Mouse (Mus musculus): ENCODE results near the gene Flnb. TPM values are rescaled to one million over a fixed set of nuclear protein-coding genes. Genes with fewer than 3 reads are reported as not detected.

The Flnb gene
- polyA plus RNA-seq, 1 experiment from 2014 or later = 35.0 TPM

GRCm38 (mm10) chr14:7907058-7907457 is 89.3 kb downstream of the Flnb start:
- H3K9me3 ChIP-seq (ENCODE audit: control insufficient read depth, low read length) = no peaks in the 10 kb centered on the region
- no peak overlapping the region for H3K4me3 ChIP-seq (ENCODE audit: low read depth, low read length)
- H3K4me2 ChIP-seq (ENCODE audit: low read depth, severe bottlenecking) = no peak overlapping the region
- H3K4me1 ChIP-seq (ENCODE audit: control insufficient read depth, insufficient read depth, low read length) = 0 out of 2 replicates have a peak, but pooled peaks cover 5% of the 10 kb centered on the region
- H3K9ac ChIP-seq (ENCODE audit: low read length) = no peak overlapping the region
- no peak for DNase-seq (ENCODE audit: low spot score)
- no peaks in the 10 kb centered on the region for H3K27me3 ChIP-seq (ENCODE audit: control insufficient read depth, insufficient read depth, low read length)
- peaks cover 9% of the 10 kb centered on the region; the same call in 1 of the 2 replicates for H3K36me3 ChIP-seq (ENCODE audit: control insufficient read depth, insufficient read depth, low read length)
- no peak overlapping the region for H3K27ac ChIP-seq (replicated peaks; ENCODE audit: low read depth, low read length)
- WGBS = 89% methylated on average over 11 of the region's 11 CpGs
- no peak for ATAC-seq (ENCODE audit: insufficient number of reproducible peaks, low FRiP score, low TSS enrichment, low read depth)

- WGBS = 73% methylated on average over 10 of the region's 10 CpGs
- no peak overlapping the region for H3K9ac ChIP-seq (ENCODE audit: low read length)
- peaks cover 12% of the 10 kb centered on the region for H3K36me3 ChIP-seq (ENCODE audit: control insufficient read depth, insufficient read depth, low read length)
- peaks cover 12% of the 10 kb centered on the region for H3K4me1 ChIP-seq (ENCODE audit: control insufficient read depth, insufficient read depth, low read length)
- H3K9me3 ChIP-seq (ENCODE audit: control insufficient read depth, low read length) = no peaks in the 10 kb centered on the region
- no peak overlapping the region for H3K4me2 ChIP-seq (ENCODE audit: low read depth, severe bottlenecking)
- no peaks in the 10 kb centered on the region for H3K27me3 ChIP-seq (ENCODE audit: control insufficient read depth, insufficient read depth, low read length)
- no peak overlapping the region for H3K4me3 ChIP-seq (ENCODE audit: low read depth, low read length)
- H3K27ac ChIP-seq (replicated peaks; ENCODE audit: low read depth, low read length) = no peak overlapping the region
- ATAC-seq (ENCODE audit: insufficient number of reproducible peaks, low FRiP score, low TSS enrichment, low read depth) (no peak), DNase-seq (ENCODE audit: low spot score) (no peak)
Observed at GRCm38 (mm10) chr14:7909472-7909871, 91.7 kb downstream of the Flnb start.

- no peak for DNase-seq (ENCODE audit: low spot score)
- Histone ChIP-seq H3K9me3 (ENCODE audit: control insufficient read depth, low read length) (no peaks in the 10 kb centered on the region), H3K27ac (replicated peaks; ENCODE audit: low read depth, low read length) (no peak overlapping the region), H3K4me2 (ENCODE audit: low read depth, severe bottlenecking) (no peak overlapping the region), H3K4me3 (ENCODE audit: low read depth, low read length) (no peak overlapping the region), H3K27me3 (ENCODE audit: control insufficient read depth, insufficient read depth, low read length) (no peaks in the 10 kb centered on the region), H3K9ac (ENCODE audit: low read length) (no peak overlapping the region), H3K4me1 (ENCODE audit: control insufficient read depth, insufficient read depth, low read length) (peaks cover 12% of the 10 kb centered on the region), H3K36me3 (ENCODE audit: control insufficient read depth, insufficient read depth, low read length) (peaks cover 23% of the 10 kb centered on the region)
- WGBS = 38% methylated on average over 7 of the region's 7 CpGs
- no peak; the same call in 1 of the 2 replicates for ATAC-seq (ENCODE audit: insufficient number of reproducible peaks, low FRiP score, low TSS enrichment, low read depth)
Observed at GRCm38 (mm10) chr14:7913842-7914241, 96.1 kb downstream of the Flnb start.

- Histone ChIP-seq H3K9ac (ENCODE audit: low read length) (no peak overlapping the region), H3K4me3 (ENCODE audit: low read depth, low read length) (no peak overlapping the region), H3K4me2 (ENCODE audit: low read depth, severe bottlenecking) (no peak overlapping the region), H3K36me3 (ENCODE audit: control insufficient read depth, insufficient read depth, low read length) (peaks cover 27% of the 10 kb centered on the region), H3K4me1 (ENCODE audit: control insufficient read depth, insufficient read depth, low read length) (peaks cover 12% of the 10 kb centered on the region), H3K9me3 (ENCODE audit: control insufficient read depth, low read length) (no peaks in the 10 kb centered on the region), H3K27ac (replicated peaks; ENCODE audit: low read depth, low read length) (no peak overlapping the region), H3K27me3 (ENCODE audit: control insufficient read depth, insufficient read depth, low read length) (no peaks in the 10 kb centered on the region)
- WGBS = 20% methylated on average over 4 of the region's 4 CpGs
- ATAC-seq (ENCODE audit: insufficient number of reproducible peaks, low FRiP score, low TSS enrichment, low read depth) (no peak), DNase-seq (ENCODE audit: low spot score) (no peak)
Observed at GRCm38 (mm10) chr14:7914461-7914860, 96.7 kb downstream of the Flnb start.

GRCm38 (mm10) chr14:7918150-7918991 is 100.6 kb downstream of the Flnb start:
- 79% methylated on average over 6 of the region's 6 CpGs for WGBS
- Histone ChIP-seq H3K4me1 (ENCODE audit: control insufficient read depth, insufficient read depth, low read length) (peaks cover 6% of the 10 kb centered on the region), H3K9ac (ENCODE audit: low read length) (no peak overlapping the region), H3K9me3 (ENCODE audit: control insufficient read depth, low read length) (no peaks in the 10 kb centered on the region), H3K4me2 (ENCODE audit: low read depth, severe bottlenecking) (no peak overlapping the region), H3K27me3 (ENCODE audit: control insufficient read depth, insufficient read depth, low read length) (no peaks in the 10 kb centered on the region), H3K27ac (replicated peaks; ENCODE audit: low read depth, low read length) (no peak overlapping the region), H3K4me3 (ENCODE audit: low read depth, low read length) (no peak overlapping the region), H3K36me3 (ENCODE audit: control insufficient read depth, insufficient read depth, low read length) (peaks cover 34% of the 10 kb centered on the region)
- DNase-seq (ENCODE audit: low spot score) = no peak
- no peak for ATAC-seq (ENCODE audit: insufficient number of reproducible peaks, low FRiP score, low TSS enrichment, low read depth)

GRCm38 (mm10) chr14:7919309-7919708 is 101.6 kb downstream of the Flnb start:
- Histone ChIP-seq H3K36me3 (ENCODE audit: control insufficient read depth, insufficient read depth, low read length) (peaks cover 35% of the 10 kb centered on the region), H3K4me3 (ENCODE audit: low read depth, low read length) (no peak overlapping the region), H3K9ac (ENCODE audit: low read length) (no peak overlapping the region), H3K9me3 (ENCODE audit: control insufficient read depth, low read length) (no peaks in the 10 kb centered on the region), H3K27ac (replicated peaks; ENCODE audit: low read depth, low read length) (no peak overlapping the region), H3K27me3 (ENCODE audit: control insufficient read depth, insufficient read depth, low read length) (no peaks in the 10 kb centered on the region), H3K4me2 (ENCODE audit: low read depth, severe bottlenecking) (no peak overlapping the region), H3K4me1 (ENCODE audit: control insufficient read depth, insufficient read depth, low read length) (no peaks in the 10 kb centered on the region)
- ATAC-seq (ENCODE audit: insufficient number of reproducible peaks, low FRiP score, low TSS enrichment, low read depth) = no peak
- DNase-seq (ENCODE audit: low spot score) = no peak
- 89% methylated on average over 5 of the region's 5 CpGs for WGBS

- DNase-seq (ENCODE audit: low spot score) = no peak
Observed at GRCm38 (mm10) chr14:7919921-7920320, 102.2 kb downstream of the Flnb start.

GRCm38 (mm10) chr14:7921459-7921858 is 103.7 kb downstream of the Flnb start:
- Histone ChIP-seq H3K4me3 (ENCODE audit: low read depth, low read length) (no peak overlapping the region), H3K4me2 (ENCODE audit: low read depth, severe bottlenecking) (no peak overlapping the region), H3K9ac (ENCODE audit: low read length) (no peak overlapping the region), H3K9me3 (ENCODE audit: control insufficient read depth, low read length) (no peaks in the 10 kb centered on the region), H3K4me1 (ENCODE audit: control insufficient read depth, insufficient read depth, low read length) (no peaks in the 10 kb centered on the region), H3K27ac (replicated peaks; ENCODE audit: low read depth, low read length) (no peak overlapping the region), H3K27me3 (ENCODE audit: control insufficient read depth, insufficient read depth, low read length) (no peaks in the 10 kb centered on the region), H3K36me3 (ENCODE audit: control insufficient read depth, insufficient read depth, low read length) (peaks cover 28% of the 10 kb centered on the region)
- DNase-seq (ENCODE audit: low spot score) (no peak), ATAC-seq (ENCODE audit: insufficient number of reproducible peaks, low FRiP score, low TSS enrichment, low read depth) (no peak)
- 88% methylated on average over 5 of the region's 5 CpGs for WGBS

More at GRCm38 (mm10) chr14:7919921-7920320, 102.2 kb downstream of the Flnb start:
- 84% methylated on average over 4 of the region's 4 CpGs for WGBS
- Histone ChIP-seq H3K27ac (replicated peaks; ENCODE audit: low read depth, low read length) (no peak overlapping the region), H3K9ac (ENCODE audit: low read length) (no peak overlapping the region), H3K4me2 (ENCODE audit: low read depth, severe bottlenecking) (no peak overlapping the region), H3K4me1 (ENCODE audit: control insufficient read depth, insufficient read depth, low read length) (no peaks in the 10 kb centered on the region), H3K36me3 (ENCODE audit: control insufficient read depth, insufficient read depth, low read length) (peaks cover 35% of the 10 kb centered on the region), H3K9me3 (ENCODE audit: control insufficient read depth, low read length) (no peaks in the 10 kb centered on the region), H3K4me3 (ENCODE audit: low read depth, low read length) (no peak overlapping the region), H3K27me3 (ENCODE audit: control insufficient read depth, insufficient read depth, low read length) (no peaks in the 10 kb centered on the region)
- no peak for ATAC-seq (ENCODE audit: insufficient number of reproducible peaks, low FRiP score, low TSS enrichment, low read depth)

All from limb, embryonic 11.5 days (tissue).